Comparison of ENCODE assay signal across 32 mouse cellular contexts in genomic region chr3:116542070-116542469, GRCm38 (mm10). TPM values are rescaled to one million over a fixed set of nuclear protein-coding genes. Genes with fewer than 3 reads are reported as not detected.
DNase-seq lines count a peak whose midpoint lies in the region; ATAC-seq lines count a peak whose summit lies in the region.
"Had no signal": no experiment of that assay in that cellular context is flagged by ENCODE, and none has a peak within 500 bp of the region (broad histone marks: within the 10 kb centered on the region; RNA-seq: fewer than 3 reads in every experiment).

No protein-coding gene starts in this region.

- no peak overlapping the region for H3K9ac ChIP-seq in heart, embryonic 15.5 days
- H3K9ac ChIP-seq: embryonic facial prominence, embryonic 15.5 days; forebrain, embryonic 13.5 days; hindbrain, embryonic 14.5 days; limb, embryonic 15.5 days had no signal

- 67% methylated on average over 2 of the region's 2 CpGs for WGBS in heart, embryonic 15.5 days

- peaks cover 48% of the 10 kb centered on the region for H3K36me3 ChIP-seq in heart, embryonic 15.5 days

- H3K4me2 ChIP-seq in heart, embryonic 15.5 days, result no peak overlapping the region
- H3K4me2 ChIP-seq: embryonic facial prominence, embryonic 15.5 days; forebrain, embryonic 13.5 days; hindbrain, embryonic 14.5 days; limb, embryonic 15.5 days had no signal

- no peaks in the 10 kb centered on the region for H3K27me3 ChIP-seq in heart, embryonic 15.5 days
- H3K27me3 ChIP-seq: CH12.LX; embryonic facial prominence, embryonic 15.5 days; forebrain, embryonic 13.5 days; limb, embryonic 15.5 days had no signal

- H3K4me3 ChIP-seq in heart, embryonic 15.5 days, result no peak overlapping the region
- H3K4me3 ChIP-seq: embryonic facial prominence, embryonic 10.5 days; embryonic facial prominence, embryonic 15.5 days; forebrain, embryonic 13.5 days; gastrocnemius, adult 2 months; heart, embryonic 10.5 days; limb, embryonic 10.5 days; limb, embryonic 15.5 days had no signal

- ATAC-seq in heart, embryonic 15.5 days (replicated peaks; ENCODE audit: insufficient number of reproducible peaks, insufficient read depth, low FRiP score, low read depth), result no peak
- ATAC-seq in common myeloid progenitor, adult 5-6 weeks (replicated peaks; ENCODE audit: low read depth, poor library complexity, severe bottlenecking), result peak; percentile 36
- peak; percentile 25; the same call in 1 of the 2 replicates for ATAC-seq in megakaryocyte progenitor cell, adult 5-6 weeks (replicated peaks; ENCODE audit: poor library complexity)
- ATAC-seq: forebrain, embryonic 13.5 days; intestine, postnatal 0 days had no signal

- H3K4me1 ChIP-seq in heart, embryonic 15.5 days (replicated peaks), result peaks cover 9% of the 10 kb centered on the region
- H3K4me1 ChIP-seq: embryonic facial prominence, embryonic 15.5 days; forebrain, embryonic 13.5 days; limb, embryonic 15.5 days had no signal

- H3K27ac ChIP-seq in heart, embryonic 15.5 days, result peak overlapping the region; percentile 17
- H3K27ac ChIP-seq: embryonic facial prominence, embryonic 10.5 days; embryonic facial prominence, embryonic 15.5 days; forebrain, embryonic 13.5 days; gastrocnemius, adult 2 months; heart, embryonic 10.5 days; hindbrain, embryonic 14.5 days; limb, embryonic 10.5 days; limb, embryonic 15.5 days; stomach, postnatal 0 days had no signal

- no peaks in the 10 kb centered on the region for H3K9me3 ChIP-seq in heart, embryonic 15.5 days (replicated peaks)
- H3K9me3 ChIP-seq: embryonic facial prominence, embryonic 10.5 days; embryonic facial prominence, embryonic 15.5 days; forebrain, embryonic 13.5 days; heart, embryonic 10.5 days; limb, embryonic 10.5 days; limb, embryonic 15.5 days had no signal

- no peak for DNase-seq in heart, adult 9 months (ENCODE audit: low spot score in 2 of 2)
- peak; percentile 64 for DNase-seq in ZHBTc4 (ENCODE audit: low read depth, low spot score)
- no peak for DNase-seq in right cerebral cortex, adult 2 months (ENCODE audit: low spot score in 2 of 2)
- no peak for DNase-seq in B cell, adult 2 months
- DNase-seq: adrenal gland, postnatal 10 days; cerebellum, adult 18-20 months; cerebellum, postnatal 10 days; gastrocnemius, adult 2 months; gastrocnemius, postnatal 36 days; heart, postnatal 36 days; kidney, adult 9 months; kidney, postnatal 10 days; layer of hippocampus, postnatal 36 days; lung, postnatal 36 days; midbrain, embryonic 14.5 days; right cerebral cortex, adult 18-20 months; right cerebral cortex, postnatal 4 days; thymus, adult 18-20 months; thymus, postnatal 25 days had no signal

RNA-seq across cellular contexts. Expression of gene Lrrc39, which starts 20.7 kb away (rescaled TPM):
- polyA plus RNA-seq in heart, embryonic 15.5 days (2015; fragmentation: Nextera tagmentation; extraction: Ambion mirVana), result 29.7 and 35.8 TPM in 2 replicates
- 0.27 and 0.53 TPM in 2 replicates for total RNA-seq in common myeloid progenitor, adult 5-6 weeks (2017)
- total RNA-seq in megakaryocyte progenitor cell, adult 5-6 weeks (2015), result 0.05 and 0.52 TPM in 2 replicates
- total RNA-seq in megakaryocyte progenitor cell, adult 5-6 weeks (2017), result 0.37 and 0.84 TPM in 2 replicates
- total RNA-seq: layer of hippocampus, postnatal 36 days had no signal

RNA-seq across cellular contexts. Expression of gene Dbt, which starts 29.2 kb away (rescaled TPM):
- polyA plus RNA-seq in heart, embryonic 15.5 days (2015; fragmentation: Nextera tagmentation; extraction: Ambion mirVana), result 24.0 and 25.7 TPM in 2 replicates
- total RNA-seq in common myeloid progenitor, adult 5-6 weeks (2017), result 15.0 and 16.9 TPM in 2 replicates
- 16.7 and 17.8 TPM in 2 replicates for total RNA-seq in megakaryocyte progenitor cell, adult 5-6 weeks (2015)
- total RNA-seq in megakaryocyte progenitor cell, adult 5-6 weeks (2017), result 12.1 and 15.6 TPM in 2 replicates

RNA-seq across cellular contexts. Expression of gene Rtca, which starts 34.1 kb away (rescaled TPM):
- 44.1 and 48.6 TPM in 2 replicates for polyA plus RNA-seq in heart, embryonic 15.5 days (2015; fragmentation: Nextera tagmentation; extraction: Ambion mirVana)
- 37.9 and 38.4 TPM in 2 replicates for total RNA-seq in common myeloid progenitor, adult 5-6 weeks (2017)
- 57.9 and 67.6 TPM in 2 replicates for total RNA-seq in megakaryocyte progenitor cell, adult 5-6 weeks (2015)
- total RNA-seq in megakaryocyte progenitor cell, adult 5-6 weeks (2017), result 42.8 and 49.3 TPM in 2 replicates

RNA-seq across cellular contexts. Expression of gene Sass6, which starts 52.7 kb away (rescaled TPM):
- polyA plus RNA-seq in heart, embryonic 15.5 days (2015; fragmentation: Nextera tagmentation; extraction: Ambion mirVana), result 12.6 and 13.4 TPM in 2 replicates
- total RNA-seq in common myeloid progenitor, adult 5-6 weeks (2017), result 49.8 and 57.5 TPM in 2 replicates
- 38.0 and 39.6 TPM in 2 replicates for total RNA-seq in megakaryocyte progenitor cell, adult 5-6 weeks (2015)
- total RNA-seq in megakaryocyte progenitor cell, adult 5-6 weeks (2017), result 47.1 and 63.8 TPM in 2 replicates
